Mouse (Mus musculus) adrenal gland, adult 18-20 months (tissue): ENCODE results near the gene Vps26b. TPM values are rescaled to one million over a fixed set of nuclear protein-coding genes. Genes with fewer than 3 reads are reported as not detected.

ENCODE experiments used
- DNase-seq, 2 experiments: peaks; one replicate each; pipeline ENCODE4 v3.0.0; 2021 to 2022; ENCODE audit warnings: low spot score in 2 of 2
- total RNA-seq, 2 experiments: library from RNA; stranded (reverse); gene quantifications; 1 replicate in 1 of 2; 2 replicates in 1 of 2; pipeline ENCODE4 v1.2.3; 2021

Gene Vps26b
- total RNA-seq, 2 experiments from 2014 or later: 29.1 to 36.7 TPM

GRCm38 (mm10) chr9:26997501-26997900, 32.4 kb downstream of the Vps26b start:
- DNase-seq: no peak

GRCm38 (mm10) chr9:26997062-26997461, 32.8 kb downstream of the Vps26b start:
- no peak for DNase-seq

GRCm38 (mm10) chr9:26993900-26994299, 36.0 kb downstream of the Vps26b start:
- DNase-seq: no peak

- no peak for DNase-seq
Observed at GRCm38 (mm10) chr9:26993118-26993517, 36.7 kb downstream of the Vps26b start.

GRCm38 (mm10) chr9:26990181-26990580, 39.7 kb downstream of the Vps26b start:
- DNase-seq: no peak

GRCm38 (mm10) chr9:26985668-26986277, 44.1 kb downstream of the Vps26b start:
- no peak for DNase-seq

GRCm38 (mm10) chr9:26985090-26985613, 44.7 kb downstream of the Vps26b start:
- DNase-seq: no peak

- no peak for DNase-seq
Observed at GRCm38 (mm10) chr9:26978776-26979175, 51.1 kb downstream of the Vps26b start.

GRCm38 (mm10) chr9:26977754-26978153, 52.1 kb downstream of the Vps26b start:
- DNase-seq: no peak

Other genes starting within 250 kb of the Vps26b start
- 10 to 100 TPM in 1 of 2 experiments, 1 to 10 TPM in 1; 5.5 to 19.8 TPM for gene Glb1l2, start 223.6 kb downstream of the Vps26b start, total RNA-seq
- 1 to 10 TPM; 1.3 to 2.7 TPM for gene Glb1l3, start 169.2 kb downstream of the Vps26b start, total RNA-seq
- not detected for gene Gm1110, start 107.0 kb downstream of the Vps26b start, total RNA-seq
- 10 to 100 TPM; 66.9 to 74.2 TPM for gene Acad8, start 30.5 kb downstream of the Vps26b start, total RNA-seq
- 10 to 100 TPM; 40.0 to 42.9 TPM for gene Thyn1, start 30.4 kb downstream of the Vps26b start, total RNA-seq
- gene Ncapd3, start 110 bp upstream of the Vps26b start, total RNA-seq: 10 to 100 TPM in 1 of 2 experiments, 1 to 10 TPM in 1; 8.7 to 12.0 TPM
- gene Jam3, start 125.4 kb upstream of the Vps26b start, total RNA-seq: 10 to 100 TPM; 32.4 to 35.4 TPM